Mouse (Mus musculus): Measurements from ENCODE around the gene Cep57l1. TPM values are rescaled to one million over a fixed set of nuclear protein-coding genes. Genes with fewer than 3 reads are reported as not detected.

Cep57l1 gene
- polyA plus RNA-seq, 1 experiment from 2014 or later = 17.5 TPM

GRCm38 (mm10) chr10:41682546-41683393 is 126.9 kb downstream of the Cep57l1 start:
- H3K4me1 ChIP-seq = peaks cover 4% of the 10 kb centered on the region; the same call in 1 of the 2 replicates
- H3K4me3 ChIP-seq = no peak overlapping the region
- no peaks in the 10 kb centered on the region for H3K36me3 ChIP-seq
- 46% methylated on average over 16 of the region's 16 CpGs for WGBS
- peak; percentile 35; the same call in 1 of the 2 replicates for ATAC-seq (ENCODE audit: low FRiP score, low read depth)
- no peaks in the 10 kb centered on the region for H3K9me3 ChIP-seq
- H3K9ac ChIP-seq = no peak overlapping the region
- H3K4me2 ChIP-seq (replicated peaks) = no peak overlapping the region
- H3K27me3 ChIP-seq (replicated peaks) = no peaks in the 10 kb centered on the region; the same call in 1 of the 2 replicates
- H3K27ac ChIP-seq = no peak overlapping the region

DNA sequence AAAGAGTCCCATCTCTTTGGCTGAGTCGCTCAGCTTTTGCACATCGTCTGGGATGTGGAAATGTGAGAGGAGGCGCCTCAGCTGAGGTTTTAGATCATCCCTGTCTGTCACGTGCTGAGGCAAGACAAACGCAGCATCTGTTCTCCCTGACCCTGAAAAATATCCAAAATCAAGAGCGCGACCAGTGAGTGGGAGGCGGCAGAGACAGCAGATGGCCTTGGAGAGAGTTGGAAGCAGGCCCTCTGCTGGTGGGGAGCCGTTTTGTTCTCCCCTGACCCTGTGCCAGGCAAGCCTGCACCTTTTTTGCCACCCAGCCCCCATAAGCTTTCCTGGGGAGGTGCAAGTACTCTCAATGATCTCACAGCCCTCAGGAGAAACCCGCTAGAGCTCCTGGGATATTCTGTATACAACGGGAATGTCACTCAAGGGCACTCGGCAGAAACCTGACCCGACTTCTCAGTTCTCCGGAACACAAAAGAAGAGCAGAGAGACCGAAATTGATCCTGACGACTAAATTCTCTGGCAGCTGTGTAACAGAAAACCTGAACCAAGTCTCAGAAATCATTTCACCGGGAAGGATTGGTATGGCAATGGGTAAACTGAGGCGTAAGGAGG is 130.8 kb downstream of the Cep57l1 start:
- Histone ChIP-seq H3K9me3 (no peaks in the 10 kb centered on the region), H3K36me3 (no peaks in the 10 kb centered on the region), H3K9ac (no peak overlapping the region), H3K27ac (no peak overlapping the region), H3K4me2 (replicated peaks) (peak overlapping the region; percentile 35), H3K4me3 (no peak overlapping the region), H3K27me3 (replicated peaks) (no peaks in the 10 kb centered on the region), H3K4me1 (0 out of 2 replicates have a peak, but pooled peaks cover 4% of the 10 kb centered on the region)
- 26% methylated on average over 18 of the region's 18 CpGs for WGBS
- peak; percentile 57 for ATAC-seq (ENCODE audit: low FRiP score, low read depth)

- no peak overlapping the region for H3K4me3 ChIP-seq
- H3K36me3 ChIP-seq = no peaks in the 10 kb centered on the region
- H3K27me3 ChIP-seq (replicated peaks) = no peaks in the 10 kb centered on the region
- WGBS = 64% methylated on average over 8 of the region's 8 CpGs
- 0 out of 2 replicates have a peak, but pooled peaks cover 4% of the 10 kb centered on the region for H3K4me1 ChIP-seq
- no peak overlapping the region for H3K27ac ChIP-seq
- no peak for ATAC-seq (ENCODE audit: low FRiP score, low read depth)
- no peak overlapping the region for H3K4me2 ChIP-seq (replicated peaks)
- no peaks in the 10 kb centered on the region for H3K9me3 ChIP-seq
- H3K9ac ChIP-seq = no peak overlapping the region
These were observed 132.3 kb downstream of the Cep57l1 start for GRCm38 (mm10) chr10:41677396-41677795.

GRCm38 (mm10) chr10:41676661-41677061 is 133.0 kb downstream of the Cep57l1 start:
- Histone ChIP-seq H3K4me1 (0 out of 2 replicates have a peak, but pooled peaks cover 4% of the 10 kb centered on the region), H3K4me2 (replicated peaks) (no peak overlapping the region), H3K9ac (no peak overlapping the region), H3K4me3 (no peak overlapping the region), H3K36me3 (no peaks in the 10 kb centered on the region), H3K9me3 (no peaks in the 10 kb centered on the region), H3K27me3 (replicated peaks) (no peaks in the 10 kb centered on the region), H3K27ac (no peak overlapping the region)
- 88% methylated on average over 6 of the region's 6 CpGs for WGBS
- no peak for ATAC-seq (ENCODE audit: low FRiP score, low read depth)

- WGBS = 86% methylated on average over 6 of the region's 6 CpGs
- H3K9me3 ChIP-seq = no peaks in the 10 kb centered on the region
- ATAC-seq (ENCODE audit: low FRiP score, low read depth) = no peak
- no peak overlapping the region for H3K27ac ChIP-seq
- H3K9ac ChIP-seq = no peak overlapping the region
- H3K4me1 ChIP-seq = 0 out of 2 replicates have a peak, but pooled peaks cover 4% of the 10 kb centered on the region
- H3K27me3 ChIP-seq (replicated peaks) = no peaks in the 10 kb centered on the region
- no peaks in the 10 kb centered on the region for H3K36me3 ChIP-seq
- H3K4me2 ChIP-seq (replicated peaks) = no peak overlapping the region
- H3K4me3 ChIP-seq = no peak overlapping the region
These were observed 133.7 kb downstream of the Cep57l1 start for GRCm38 (mm10) chr10:41675842-41676571.

DNA sequence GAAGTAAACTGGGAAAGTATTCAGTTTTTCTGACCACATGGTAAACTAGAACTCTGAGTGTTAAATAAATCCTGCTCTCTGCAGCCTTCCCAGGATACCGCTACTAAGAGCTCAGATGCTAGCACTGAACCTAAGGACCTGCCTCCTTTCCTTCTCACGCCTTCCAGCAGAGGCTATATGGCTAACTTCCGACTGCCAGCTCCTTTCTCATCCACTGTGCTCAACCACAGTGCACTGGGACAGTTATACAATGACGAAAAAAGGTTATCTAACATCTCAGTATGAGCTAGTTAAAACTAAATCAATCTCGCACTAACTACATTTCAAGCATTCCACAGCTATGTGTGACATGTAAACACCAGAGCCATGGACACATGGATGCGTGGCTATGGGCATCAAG is 134.4 kb downstream of the Cep57l1 start:
- no peak overlapping the region for H3K4me2 ChIP-seq (replicated peaks)
- H3K36me3 ChIP-seq = no peaks in the 10 kb centered on the region
- H3K4me1 ChIP-seq = 0 out of 2 replicates have a peak, but pooled peaks cover 4% of the 10 kb centered on the region
- H3K9me3 ChIP-seq = no peaks in the 10 kb centered on the region
- no peak overlapping the region for H3K9ac ChIP-seq
- no peak overlapping the region for H3K27ac ChIP-seq
- no peak for ATAC-seq (ENCODE audit: low FRiP score, low read depth)
- H3K4me3 ChIP-seq = no peak overlapping the region
- no peaks in the 10 kb centered on the region for H3K27me3 ChIP-seq (replicated peaks)
- 76% methylated on average over 6 of the region's 6 CpGs for WGBS

DNA sequence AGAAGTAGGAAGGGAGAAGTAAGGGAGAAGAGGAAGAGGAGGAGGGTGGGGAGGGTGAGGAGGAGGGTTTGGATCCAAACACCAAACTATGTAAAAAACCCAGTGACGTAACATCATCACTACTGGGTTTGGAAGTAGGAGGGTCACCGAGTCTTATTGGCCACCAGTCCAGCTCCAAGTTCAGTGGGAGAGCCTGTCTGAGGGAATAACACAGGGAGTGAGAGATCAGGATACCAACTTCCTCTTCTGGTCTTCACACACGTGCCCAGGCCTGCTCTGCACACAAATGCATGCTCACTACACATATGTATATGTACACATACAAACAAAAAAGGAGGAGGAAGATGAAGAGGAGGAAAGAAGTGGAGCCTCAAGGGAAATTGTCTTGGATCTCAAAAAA is 135.3 kb downstream of the Cep57l1 start:
- Histone ChIP-seq H3K4me3 (no peak overlapping the region), H3K4me1 (0 out of 2 replicates have a peak, but pooled peaks cover 4% of the 10 kb centered on the region), H3K4me2 (replicated peaks) (no peak overlapping the region), H3K36me3 (no peaks in the 10 kb centered on the region), H3K9me3 (no peaks in the 10 kb centered on the region), H3K27me3 (replicated peaks) (no peaks in the 10 kb centered on the region), H3K27ac (no peak overlapping the region), H3K9ac (no peak overlapping the region)
- ATAC-seq (ENCODE audit: low FRiP score, low read depth) = no peak
- 85% methylated on average over 3 of the region's 3 CpGs for WGBS

DNA sequence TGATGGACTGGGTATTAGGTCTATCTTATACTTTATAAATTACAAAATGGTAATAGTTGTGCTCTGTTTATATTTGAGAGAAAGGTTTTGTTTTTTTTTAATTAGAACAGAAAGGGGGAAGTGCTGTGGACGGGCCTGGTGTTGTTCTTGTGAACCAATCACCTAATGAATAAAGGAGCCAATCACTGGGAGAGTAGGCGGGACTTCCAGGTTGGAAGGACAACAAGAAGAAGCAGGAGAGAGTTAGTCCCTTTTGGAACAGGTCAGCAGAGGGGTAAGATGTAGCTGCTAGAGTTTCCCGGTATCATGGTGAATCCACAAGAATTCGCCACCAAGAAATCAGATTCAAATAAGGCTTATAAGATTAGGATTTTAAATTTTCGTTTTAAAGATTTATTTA is 139.5 kb downstream of the Cep57l1 start:
- Histone ChIP-seq H3K4me1 (no peaks in the 10 kb centered on the region), H3K27me3 (replicated peaks) (no peaks in the 10 kb centered on the region), H3K4me2 (replicated peaks) (no peak overlapping the region), H3K36me3 (no peaks in the 10 kb centered on the region), H3K9me3 (no peaks in the 10 kb centered on the region), H3K4me3 (no peak overlapping the region), H3K27ac (no peak overlapping the region), H3K9ac (no peak overlapping the region)
- ATAC-seq (ENCODE audit: low FRiP score, low read depth) = no peak
- 84% methylated on average over 5 of the region's 5 CpGs for WGBS

Small RNA genes lying within 50 kb of the gene (microRNA-seq; reads per million reads assigned to microRNA genes)
- gene Mir3473b = not detected

Other genes starting within 250 kb of the Cep57l1 start
- gene Ccdc162, start 93.2 kb downstream of the Cep57l1 start, polyA plus RNA-seq (2016; fragmentation: Nextera tagmentation; extraction: Ambion mirVana) = 0.27 and 0.51 TPM in 2 replicates
- gene Sesn1, start 64 bp upstream of the Cep57l1 start, polyA plus RNA-seq (2016; fragmentation: Nextera tagmentation; extraction: Ambion mirVana) = 29.6 and 34.6 TPM in 2 replicates
- 1.9 and 3.1 TPM in 2 replicates for gene Armc2, start 208.6 kb upstream of the Cep57l1 start, polyA plus RNA-seq (2016; fragmentation: Nextera tagmentation; extraction: Ambion mirVana)

Data from neural tube, embryonic 12.5 days (tissue).